Mouse (Mus musculus) gastrocnemius, postnatal 4 days (tissue): ENCODE measurements at regions not wholly inside any gene's neighbourhood (a gene's known extent, or its start where the extent isn't known, plus 50 kb on each side); places are given as distances from the start of the nearest gene placed in this dataset.

Source experiments
- DNase-seq, 2 experiments: peaks; one replicate each; pipeline ENCODE4 v3.0.0; 2021 to 2022; ENCODE audit warnings: low spot score in 2 of 2, mixed read lengths in 2 of 2

DNA sequence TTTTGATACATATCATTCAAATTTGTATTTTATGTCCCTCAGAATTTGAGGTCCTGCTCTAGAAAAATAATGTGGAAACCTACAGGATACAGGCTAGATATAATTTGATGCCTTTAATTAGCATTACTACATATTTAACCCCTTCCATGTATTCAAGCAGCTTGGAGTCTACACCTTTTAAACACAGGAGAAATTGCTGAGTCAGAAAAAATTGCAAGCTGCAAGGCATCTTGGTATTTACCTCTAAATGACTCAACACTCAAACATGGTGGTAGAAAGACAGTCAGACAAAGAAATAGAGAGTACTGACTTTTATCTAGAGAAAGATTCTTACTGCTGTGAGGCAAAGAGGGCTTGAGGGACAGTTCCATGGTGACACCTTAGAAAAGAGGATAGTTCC, 565.4 kb upstream of the Adgra3 start:
- DNase-seq: no peak
